In genomic region chr13:98924897-98925485, GRCm38 (mm10) we compare ENCODE assay signal across 8 mouse cellular contexts. TPM values are rescaled to one million over a fixed set of nuclear protein-coding genes. Genes with fewer than 3 reads are reported as not detected.
DNase-seq lines count a peak whose midpoint lies in the region; ATAC-seq lines count a peak whose summit lies in the region.

No protein-coding gene starts in this region.

- H3K9me3 ChIP-seq in lung, embryonic 16.5 days (ENCODE audit: control insufficient read depth, low read length) = no peaks in the 10 kb centered on the region
- no peaks in the 10 kb centered on the region for H3K9me3 ChIP-seq in embryonic facial prominence, embryonic 15.5 days (replicated peaks)
- no peaks in the 10 kb centered on the region for H3K9me3 ChIP-seq in limb, embryonic 10.5 days (replicated peaks)
- H3K9me3 ChIP-seq in neural tube, embryonic 14.5 days (ENCODE audit: control insufficient read depth, low read length) = no peaks in the 10 kb centered on the region

- H3K4me1 ChIP-seq in lung, embryonic 16.5 days (replicated peaks; ENCODE audit: control insufficient read depth, insufficient read depth, low read length) = peaks cover 15% of the 10 kb centered on the region
- peaks cover 30% of the 10 kb centered on the region for H3K4me1 ChIP-seq in embryonic facial prominence, embryonic 15.5 days
- H3K4me1 ChIP-seq in limb, embryonic 10.5 days = peaks cover 8% of the 10 kb centered on the region
- peaks cover 14% of the 10 kb centered on the region; the same call in 1 of the 2 replicates for H3K4me1 ChIP-seq in neural tube, embryonic 14.5 days (ENCODE audit: control insufficient read depth, insufficient read depth, low read length)

- DNase-seq in lung, postnatal 10 days = no peak
- DNase-seq in limb, embryonic 10.5 days (ENCODE audit: low spot score) = no peak
- no peak for DNase-seq in frontal cortex, postnatal 36 days (ENCODE audit: low spot score in 2 of 2)
- no peak for DNase-seq in right cerebral cortex, postnatal 25 days
- DNase-seq in urinary bladder, postnatal 10 days (ENCODE audit: low spot score) = no peak

- ATAC-seq in lung, embryonic 16.5 days (ENCODE audit: low read depth) = no peak
- no peak for ATAC-seq in embryonic facial prominence, embryonic 15.5 days (ENCODE audit: insufficient number of reproducible peaks, low FRiP score, low TSS enrichment, low read depth)
- no peak for ATAC-seq in neural tube, embryonic 14.5 days (ENCODE audit: low read depth)

- H3K9ac ChIP-seq in lung, embryonic 16.5 days (ENCODE audit: low read length) = peak overlapping the region; percentile 100
- H3K9ac ChIP-seq in embryonic facial prominence, embryonic 15.5 days = peak overlapping the region; percentile 100
- H3K9ac ChIP-seq in neural tube, embryonic 14.5 days (replicated peaks; ENCODE audit: low read depth, low read length) = peak overlapping the region; percentile 100

- H3K4me3 ChIP-seq in lung, embryonic 16.5 days (ENCODE audit: low read length) = peak overlapping the region; percentile 97
- H3K4me3 ChIP-seq in embryonic facial prominence, embryonic 15.5 days (replicated peaks) = peak overlapping the region; percentile 78
- peak overlapping the region; percentile 99 for H3K4me3 ChIP-seq in limb, embryonic 10.5 days
- H3K4me3 ChIP-seq in neural tube, embryonic 14.5 days (ENCODE audit: low read depth, low read length) = peak overlapping the region; percentile 100

- WGBS in lung, embryonic 16.5 days = 9% methylated on average over 11 of the region's 11 CpGs
- 11% methylated on average over 11 of the region's 11 CpGs for WGBS in embryonic facial prominence, embryonic 15.5 days
- 35% methylated on average over 11 of the region's 11 CpGs for WGBS in limb, embryonic 10.5 days
- 11% methylated on average over 11 of the region's 11 CpGs for WGBS in neural tube, embryonic 14.5 days

- H3K36me3 ChIP-seq in lung, embryonic 16.5 days (ENCODE audit: control insufficient read depth, insufficient read depth, low read length) = no peaks in the 10 kb centered on the region; the same call in 1 of the 2 replicates
- 0 out of 2 replicates have a peak, but pooled peaks cover 9% of the 10 kb centered on the region for H3K36me3 ChIP-seq in embryonic facial prominence, embryonic 15.5 days
- H3K36me3 ChIP-seq in limb, embryonic 10.5 days = peaks cover 44% of the 10 kb centered on the region
- no peaks in the 10 kb centered on the region for H3K36me3 ChIP-seq in neural tube, embryonic 14.5 days (ENCODE audit: control insufficient read depth, insufficient read depth, low read length)

- H3K4me2 ChIP-seq in lung, embryonic 16.5 days (ENCODE audit: low read depth, low read length) = peak overlapping the region; percentile 94
- peak overlapping the region; percentile 59 for H3K4me2 ChIP-seq in embryonic facial prominence, embryonic 15.5 days (replicated peaks)
- H3K4me2 ChIP-seq in neural tube, embryonic 14.5 days (ENCODE audit: low read depth, low read length) = peak overlapping the region; percentile 74

- H3K27me3 ChIP-seq in lung, embryonic 16.5 days (ENCODE audit: control insufficient read depth, insufficient read depth, low read depth, low read length) = no peaks in the 10 kb centered on the region
- no peaks in the 10 kb centered on the region for H3K27me3 ChIP-seq in embryonic facial prominence, embryonic 15.5 days
- no peaks in the 10 kb centered on the region for H3K27me3 ChIP-seq in limb, embryonic 10.5 days (ENCODE audit: low read depth, poor library complexity, severe bottlenecking)
- H3K27me3 ChIP-seq in neural tube, embryonic 14.5 days (ENCODE audit: control insufficient read depth, insufficient read depth, low read length) = no peaks in the 10 kb centered on the region

- H3K27ac ChIP-seq in lung, embryonic 16.5 days (ENCODE audit: low read length) = peak overlapping the region; percentile 96
- peak overlapping the region; percentile 98 for H3K27ac ChIP-seq in embryonic facial prominence, embryonic 15.5 days (replicated peaks)
- H3K27ac ChIP-seq in limb, embryonic 10.5 days = peak overlapping the region; percentile 100
- H3K27ac ChIP-seq in neural tube, embryonic 14.5 days (ENCODE audit: low read depth, low read length) = peak overlapping the region; percentile 100

RNA-seq across cellular contexts. Expression of gene Tnpo1, which starts 1.2 kb away (rescaled TPM):
- polyA plus RNA-seq in lung, embryonic 16.5 days (2015; fragmentation: Nextera tagmentation; extraction: Ambion mirVana) = 48.1 and 51.0 TPM in 2 replicates
- polyA plus RNA-seq in embryonic facial prominence, embryonic 15.5 days (2015; fragmentation: Nextera tagmentation; extraction: Ambion mirVana) = 48.8 and 50.0 TPM in 2 replicates
- polyA plus RNA-seq in limb, embryonic 10.5 days (2016; fragmentation: Nextera tagmentation; extraction: Ambion mirVana) = 75.5 and 79.3 TPM in 2 replicates
- 37.5 and 63.9 TPM in 2 replicates for polyA plus RNA-seq in neural tube, embryonic 14.5 days (2014; fragmentation: Nextera tagmentation; extraction: Ambion mirVana)

RNA-seq across cellular contexts. Expression of gene 1700024P04Rik, which starts 59.4 kb away (rescaled TPM):
- not detected in 2 replicates for polyA plus RNA-seq in lung, embryonic 16.5 days (2015; fragmentation: Nextera tagmentation; extraction: Ambion mirVana)
- polyA plus RNA-seq in embryonic facial prominence, embryonic 15.5 days (2015; fragmentation: Nextera tagmentation; extraction: Ambion mirVana) = not detected in 2 replicates
- polyA plus RNA-seq in limb, embryonic 10.5 days (2016; fragmentation: Nextera tagmentation; extraction: Ambion mirVana) = not detected in 2 replicates
- not detected in 2 replicates for polyA plus RNA-seq in neural tube, embryonic 14.5 days (2014; fragmentation: Nextera tagmentation; extraction: Ambion mirVana)
